Mouse (Mus musculus): ENCODE data around the gene Olfr963. TPM values are rescaled to one million over a fixed set of nuclear protein-coding genes. Genes with fewer than 3 reads are reported as not detected.

Olfr963 gene
- polyA plus RNA-seq (2015; fragmentation: Nextera tagmentation; extraction: Ambion mirVana) = not detected in 2 replicates

- no peak within 1 kb of the TSS for H3K27ac ChIP-seq
- 95% methylated on average over 1 of the region's 1 CpGs for WGBS
- no peak within 1 kb of the TSS for H3K4me2 ChIP-seq (replicated peaks)
- H3K4me1 ChIP-seq (replicated peaks) = no peaks in the 10 kb centered on the region
- H3K27me3 ChIP-seq (replicated peaks) = no peaks in the 10 kb centered on the region
- H3K36me3 ChIP-seq = no peaks in the 10 kb centered on the region
- no peak for ATAC-seq
- no peak within 1 kb of the TSS for H3K9ac ChIP-seq
- no peaks in the 10 kb centered on the region for H3K9me3 ChIP-seq
- H3K4me3 ChIP-seq (replicated peaks) = no peak within 1 kb of the TSS
These were observed at the start of gene Olfr963 for GRCm38 (mm10) chr9:39666905-39667304. Olfr963 (plus strand) TSS chr9:39667205.

- Histone ChIP-seq H3K4me1 (replicated peaks) (no peaks in the 10 kb centered on the region), H3K27ac (no peak within 1 kb of the TSS), H3K27me3 (replicated peaks) (no peaks in the 10 kb centered on the region), H3K4me3 (replicated peaks) (no peak within 1 kb of the TSS), H3K9ac (no peak within 1 kb of the TSS), H3K36me3 (no peaks in the 10 kb centered on the region), H3K4me2 (replicated peaks) (no peak within 1 kb of the TSS), H3K9me3 (no peaks in the 10 kb centered on the region)
- ATAC-seq = no peak
- 92% methylated on average over 1 of the region's 1 CpGs for WGBS
These were observed 45.9 kb upstream of the Olfr963 start, which contains the start of gene Olfr960 for GRCm38 (mm10) chr9:39621073-39621472. Olfr960 (plus strand) TSS chr9:39621373.

DNA sequence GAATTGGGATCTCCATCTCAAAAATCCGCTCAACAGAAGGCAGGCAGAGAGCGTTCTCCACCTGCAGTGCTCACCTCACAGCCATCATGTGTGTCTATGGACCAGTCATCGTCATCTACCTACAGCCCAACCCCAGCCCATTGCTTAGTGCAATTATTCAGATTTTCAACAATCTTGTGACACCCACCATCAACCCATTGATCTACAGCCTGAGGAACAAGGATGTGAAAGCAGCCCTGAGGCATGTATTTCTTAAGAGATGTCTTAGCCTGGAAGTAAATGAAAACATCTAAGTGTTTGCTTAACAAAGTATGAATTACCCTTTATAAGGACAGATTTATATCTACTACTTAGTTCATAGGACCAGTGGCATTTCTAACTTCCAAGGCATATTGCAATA, 43.2 kb upstream of the Olfr963 start:
- no peak for ATAC-seq
- Histone ChIP-seq H3K4me2 (replicated peaks) (no peak overlapping the region), H3K4me3 (replicated peaks) (no peak overlapping the region), H3K9me3 (no peaks in the 10 kb centered on the region), H3K27ac (no peak overlapping the region), H3K9ac (no peak overlapping the region), H3K4me1 (replicated peaks) (no peaks in the 10 kb centered on the region), H3K36me3 (no peaks in the 10 kb centered on the region), H3K27me3 (replicated peaks) (no peaks in the 10 kb centered on the region)
- WGBS = 93% methylated on average over 3 of the region's 3 CpGs

DNA sequence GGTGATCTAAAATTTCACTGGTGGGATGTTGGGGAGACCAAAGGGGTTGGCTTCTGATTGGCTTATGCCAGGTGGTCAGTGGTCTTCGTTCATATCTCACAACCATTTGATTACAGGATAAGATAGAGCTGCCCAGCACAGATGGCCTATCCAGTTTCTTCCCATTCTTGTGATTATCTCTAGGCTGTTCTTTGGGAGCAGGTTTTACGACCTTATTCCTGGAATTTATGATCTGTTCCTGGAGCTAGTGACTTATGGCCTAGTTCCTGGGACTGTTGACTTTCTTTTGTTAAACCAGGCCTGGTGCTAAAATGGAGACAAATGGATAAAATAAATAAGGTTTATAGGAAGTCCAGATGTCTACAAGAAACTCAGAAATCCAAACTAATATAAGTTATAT, 42.3 kb upstream of the Olfr963 start:
- no peak overlapping the region for H3K4me3 ChIP-seq (replicated peaks)
- ATAC-seq = peak; percentile 59
- H3K9ac ChIP-seq = no peak overlapping the region
- no peaks in the 10 kb centered on the region for H3K9me3 ChIP-seq
- WGBS = 36% methylated on average over 2 of the region's 2 CpGs
- no peaks in the 10 kb centered on the region for H3K4me1 ChIP-seq (replicated peaks)
- no peaks in the 10 kb centered on the region for H3K36me3 ChIP-seq
- H3K27me3 ChIP-seq (replicated peaks) = no peaks in the 10 kb centered on the region
- no peak overlapping the region for H3K4me2 ChIP-seq (replicated peaks)
- H3K27ac ChIP-seq = no peak overlapping the region

DNA sequence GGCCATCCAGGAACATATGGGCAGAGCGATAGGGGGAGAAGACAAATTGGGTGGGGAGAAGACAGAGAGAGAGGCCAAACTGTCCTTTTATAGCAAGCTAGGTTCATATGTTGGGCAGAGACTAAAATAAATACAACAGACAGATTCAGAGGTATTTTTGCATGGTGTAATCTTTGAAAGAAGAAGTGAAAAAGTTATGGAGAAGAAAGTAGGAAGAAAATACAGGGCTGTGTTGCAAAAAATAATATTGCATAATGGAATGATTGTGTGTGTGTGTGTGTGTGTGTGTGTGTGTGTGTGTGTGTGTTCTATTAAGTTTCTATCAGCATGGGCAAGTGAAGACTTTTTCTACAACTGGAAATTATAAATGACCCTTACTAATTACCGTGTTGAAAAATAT, 37.9 kb upstream of the Olfr963 start:
- Histone ChIP-seq H3K9ac (no peak overlapping the region), H3K36me3 (no peaks in the 10 kb centered on the region), H3K4me2 (replicated peaks) (no peak overlapping the region), H3K27ac (no peak overlapping the region), H3K9me3 (no peaks in the 10 kb centered on the region), H3K4me1 (replicated peaks) (no peaks in the 10 kb centered on the region), H3K4me3 (replicated peaks) (no peak overlapping the region), H3K27me3 (replicated peaks) (no peaks in the 10 kb centered on the region)
- no peak for ATAC-seq
- WGBS = 80% methylated on average over 2 of the region's 2 CpGs

- WGBS = 21% methylated on average over 4 of the region's 4 CpGs
These were observed 33.0 kb upstream of the Olfr963 start for GRCm38 (mm10) chr9:39633913-39634594.

GRCm38 (mm10) chr9:39644785-39645184, 22.2 kb upstream of the Olfr963 start, which contains the start of gene Olfr961:
Olfr961 (plus strand) TSS chr9:39645085.
- no peak for ATAC-seq
- Histone ChIP-seq H3K27me3 (replicated peaks) (no peaks in the 10 kb centered on the region), H3K36me3 (no peaks in the 10 kb centered on the region), H3K9me3 (no peaks in the 10 kb centered on the region), H3K4me3 (replicated peaks) (no peak within 1 kb of the TSS), H3K4me1 (replicated peaks) (no peaks in the 10 kb centered on the region), H3K4me2 (replicated peaks) (no peak within 1 kb of the TSS), H3K27ac (no peak within 1 kb of the TSS), H3K9ac (no peak within 1 kb of the TSS)

More at GRCm38 (mm10) chr9:39633913-39634594, 33.0 kb upstream of the Olfr963 start:
- ATAC-seq = no peak
- Histone ChIP-seq H3K36me3 (no peaks in the 10 kb centered on the region), H3K9ac (no peak overlapping the region), H3K4me3 (replicated peaks) (no peak overlapping the region), H3K27me3 (replicated peaks) (no peaks in the 10 kb centered on the region), H3K4me2 (replicated peaks) (no peak overlapping the region), H3K9me3 (no peaks in the 10 kb centered on the region), H3K4me1 (replicated peaks) (no peaks in the 10 kb centered on the region), H3K27ac (no peak overlapping the region)

DNA sequence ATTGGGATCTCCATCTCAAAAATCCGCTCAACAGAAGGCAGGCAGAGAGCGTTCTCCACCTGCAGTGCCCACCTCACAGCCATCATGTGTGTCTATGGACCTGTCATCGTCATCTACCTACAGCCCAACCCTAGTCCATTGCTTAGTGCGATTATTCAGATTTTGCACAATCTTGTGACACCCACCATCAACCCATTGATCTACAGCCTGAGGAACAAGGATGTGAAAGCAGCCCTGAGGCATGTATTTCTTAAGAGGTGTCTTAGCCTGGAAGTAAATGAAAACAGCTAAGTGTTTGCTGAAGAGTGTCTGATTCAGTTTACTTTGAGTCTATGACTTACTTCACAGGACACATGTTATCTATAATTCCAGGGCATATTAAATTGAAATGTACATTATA, 19.6 kb upstream of the Olfr963 start:
- no peaks in the 10 kb centered on the region for H3K36me3 ChIP-seq
- 87% methylated on average over 4 of the region's 4 CpGs for WGBS
- no peak overlapping the region for H3K9ac ChIP-seq
- no peak for ATAC-seq
- H3K9me3 ChIP-seq = no peaks in the 10 kb centered on the region
- no peak overlapping the region for H3K27ac ChIP-seq
- no peaks in the 10 kb centered on the region for H3K27me3 ChIP-seq (replicated peaks)
- H3K4me2 ChIP-seq (replicated peaks) = no peak overlapping the region
- H3K4me1 ChIP-seq (replicated peaks) = no peaks in the 10 kb centered on the region
- H3K4me3 ChIP-seq (replicated peaks) = no peak overlapping the region

GRCm38 (mm10) chr9:39654756-39655396, 12.1 kb upstream of the Olfr963 start:
- Histone ChIP-seq H3K36me3 (no peaks in the 10 kb centered on the region), H3K9me3 (no peaks in the 10 kb centered on the region), H3K27me3 (replicated peaks) (no peaks in the 10 kb centered on the region), H3K4me2 (replicated peaks) (no peak overlapping the region), H3K4me1 (replicated peaks) (no peaks in the 10 kb centered on the region), H3K4me3 (replicated peaks) (no peak overlapping the region), H3K9ac (no peak overlapping the region), H3K27ac (no peak overlapping the region)
- ATAC-seq = no peak
- 66% methylated on average over 6 of the region's 6 CpGs for WGBS

- Histone ChIP-seq H3K9ac (no peak overlapping the region), H3K4me1 (replicated peaks) (no peaks in the 10 kb centered on the region), H3K27me3 (replicated peaks) (no peaks in the 10 kb centered on the region), H3K4me2 (replicated peaks) (no peak overlapping the region), H3K27ac (no peak overlapping the region), H3K9me3 (no peaks in the 10 kb centered on the region), H3K4me3 (replicated peaks) (no peak overlapping the region), H3K36me3 (no peaks in the 10 kb centered on the region)
- 82% methylated on average over 2 of the region's 2 CpGs for WGBS
- no peak for ATAC-seq
These were observed 2.7 kb downstream of the Olfr963 start for GRCm38 (mm10) chr9:39669723-39670122.

DNA sequence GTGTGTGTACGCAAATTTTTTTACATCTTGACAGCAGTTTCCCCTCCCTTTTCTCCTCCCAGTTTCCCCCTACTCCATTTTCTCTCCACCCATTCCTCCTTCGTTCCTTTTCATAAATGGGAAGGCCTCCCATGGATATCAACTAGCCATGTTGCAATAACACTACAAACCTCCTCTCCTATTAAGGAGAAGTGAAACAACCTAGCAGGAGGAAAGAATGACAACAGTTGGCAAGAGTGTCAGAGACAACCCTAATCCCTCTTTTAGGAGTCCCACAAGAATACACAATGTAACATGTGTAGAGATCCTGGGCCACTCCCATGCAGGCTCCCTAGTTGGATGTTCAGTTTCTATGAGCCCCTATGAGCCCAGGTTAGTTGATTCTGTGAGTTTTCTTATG, 7.8 kb downstream of the Olfr963 start:
- Histone ChIP-seq H3K9ac (no peak overlapping the region), H3K27me3 (replicated peaks) (no peaks in the 10 kb centered on the region), H3K36me3 (no peaks in the 10 kb centered on the region), H3K4me2 (replicated peaks) (no peak overlapping the region), H3K9me3 (no peaks in the 10 kb centered on the region), H3K4me3 (replicated peaks) (no peak overlapping the region), H3K27ac (no peak overlapping the region), H3K4me1 (replicated peaks) (no peaks in the 10 kb centered on the region)
- WGBS = 88% methylated on average over 2 of the region's 2 CpGs
- ATAC-seq = no peak

GRCm38 (mm10) chr9:39678557-39678956, 11.6 kb downstream of the Olfr963 start:
- Histone ChIP-seq H3K4me2 (replicated peaks) (no peak overlapping the region), H3K4me1 (replicated peaks) (no peaks in the 10 kb centered on the region), H3K36me3 (no peaks in the 10 kb centered on the region), H3K9ac (no peak overlapping the region), H3K27ac (no peak overlapping the region), H3K9me3 (no peaks in the 10 kb centered on the region), H3K27me3 (replicated peaks) (no peaks in the 10 kb centered on the region), H3K4me3 (replicated peaks) (no peak overlapping the region)
- no peak for ATAC-seq
- WGBS = 94% methylated on average over 2 of the region's 2 CpGs

DNA sequence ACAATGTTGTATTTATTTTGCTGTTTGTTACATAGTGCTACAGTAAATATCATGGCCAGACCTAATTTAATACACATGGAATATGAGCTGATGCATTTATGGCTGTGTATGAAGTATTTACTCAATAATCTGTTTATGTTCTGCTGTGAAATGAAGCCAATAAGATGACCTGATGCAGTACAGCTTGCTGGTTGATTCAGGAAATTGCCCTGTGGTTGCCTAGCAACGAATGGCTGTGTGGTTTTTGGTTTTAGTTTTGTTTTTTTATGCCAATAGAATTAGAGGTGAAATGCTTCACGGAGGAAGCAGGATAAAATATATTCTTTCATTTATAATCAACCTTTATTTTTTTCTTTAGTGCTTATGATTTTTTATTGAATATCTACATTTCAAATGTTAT, 12.3 kb downstream of the Olfr963 start:
- H3K27me3 ChIP-seq (replicated peaks) = no peaks in the 10 kb centered on the region
- H3K27ac ChIP-seq = no peak overlapping the region
- H3K4me1 ChIP-seq (replicated peaks) = no peaks in the 10 kb centered on the region
- no peak for ATAC-seq
- 69% methylated on average over 2 of the region's 2 CpGs for WGBS
- H3K4me3 ChIP-seq (replicated peaks) = no peak overlapping the region
- no peaks in the 10 kb centered on the region for H3K9me3 ChIP-seq
- H3K36me3 ChIP-seq = no peaks in the 10 kb centered on the region
- H3K4me2 ChIP-seq (replicated peaks) = no peak overlapping the region
- no peak overlapping the region for H3K9ac ChIP-seq

Data from intestine, embryonic 15.5 days (tissue).